Mouse (Mus musculus): ENCODE results near the gene Cog1.

Gene Cog1

DNA sequence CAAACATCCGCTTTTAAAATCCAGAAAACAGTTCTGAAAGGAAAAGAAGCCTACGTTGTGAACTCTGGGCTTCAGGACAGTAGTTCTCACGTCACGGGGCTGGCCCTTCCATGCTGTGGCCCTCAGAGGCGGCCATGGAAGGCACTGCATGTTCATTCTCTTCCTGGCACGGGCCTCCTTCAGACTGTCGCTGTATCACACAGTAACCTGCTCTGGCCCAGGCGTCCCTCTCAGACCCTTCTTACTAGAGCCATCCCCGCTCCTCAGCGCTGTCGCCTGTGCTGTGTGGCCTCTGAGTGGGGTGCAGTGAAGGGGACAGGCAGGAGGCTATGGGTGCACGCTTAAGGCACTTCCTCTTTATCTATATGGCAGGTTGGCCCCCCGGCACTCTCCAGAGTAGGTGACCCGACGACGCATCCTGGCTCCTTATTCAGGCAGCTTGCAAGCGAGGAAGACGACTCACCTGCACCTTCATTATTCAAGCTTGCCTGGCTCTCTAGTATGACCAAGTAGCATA, 12.9 kb downstream of the Cog1 start:
- intact Hi-C loops (cut with DNase I), result no loop called here

DNA sequence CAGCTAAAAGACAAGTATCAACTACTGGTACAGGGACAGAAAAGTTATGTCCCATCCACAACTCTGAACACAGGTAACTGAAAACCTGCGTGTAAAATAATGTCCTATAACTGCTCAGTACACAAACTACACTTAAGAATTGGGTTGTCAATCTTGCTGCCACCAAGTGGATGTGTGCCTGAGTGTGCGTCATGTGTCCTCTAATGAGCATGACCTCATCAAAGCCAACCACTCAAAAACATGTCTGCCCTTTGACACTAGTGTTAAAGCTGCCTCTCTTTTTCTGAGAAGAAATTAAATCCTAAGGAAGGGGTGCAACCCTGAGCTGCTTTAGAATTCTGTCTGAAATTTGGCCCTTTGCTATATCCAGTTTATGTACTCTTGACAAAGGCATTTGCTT, 15.3 kb downstream of the Cog1 start:
- intact Hi-C loops (cut with DNase I), result no loop called here

DNA sequence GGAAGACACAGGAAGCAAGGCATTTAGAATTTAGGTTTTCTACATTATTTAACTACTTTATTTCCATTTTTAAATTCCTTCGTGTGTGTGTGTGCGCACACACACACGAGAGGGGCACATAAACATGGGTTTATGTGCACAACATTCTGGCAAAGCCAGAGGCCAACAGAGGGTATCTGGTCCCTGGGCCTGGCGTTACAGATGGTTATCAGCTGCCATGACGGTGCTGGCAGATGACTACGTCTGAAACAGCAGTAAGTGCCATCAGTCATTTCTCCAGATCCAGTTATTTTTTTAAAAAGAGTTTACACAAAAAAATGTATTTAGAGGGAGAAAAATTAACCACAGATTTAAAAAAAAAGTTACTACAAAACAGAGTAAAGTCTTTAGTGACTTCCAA, 17.2 kb downstream of the Cog1 start:
- intact Hi-C loops (cut with DNase I), result no loop called here

DNA sequence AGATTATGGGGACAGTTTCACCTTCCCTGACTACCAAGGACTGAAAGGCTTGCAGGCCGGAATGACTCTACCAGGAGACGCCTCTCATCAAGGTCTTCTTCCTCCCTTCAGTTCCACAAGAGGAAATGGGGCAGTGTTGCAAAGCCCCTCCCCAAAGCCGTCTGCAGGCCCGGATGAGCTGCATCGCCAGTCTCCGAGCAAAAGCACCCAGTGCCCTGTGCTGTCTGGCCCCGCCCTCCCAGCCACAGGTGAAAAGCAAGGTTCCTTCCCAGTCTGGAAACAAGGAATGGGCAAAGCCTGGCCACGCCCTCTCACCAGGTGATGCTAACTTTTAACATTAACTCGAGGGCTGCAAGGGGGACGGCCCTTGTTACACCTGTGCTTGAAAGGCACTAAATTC, 17.7 kb downstream of the Cog1 start:
- intact Hi-C loops (cut with DNase I), result no loop called here

DNA sequence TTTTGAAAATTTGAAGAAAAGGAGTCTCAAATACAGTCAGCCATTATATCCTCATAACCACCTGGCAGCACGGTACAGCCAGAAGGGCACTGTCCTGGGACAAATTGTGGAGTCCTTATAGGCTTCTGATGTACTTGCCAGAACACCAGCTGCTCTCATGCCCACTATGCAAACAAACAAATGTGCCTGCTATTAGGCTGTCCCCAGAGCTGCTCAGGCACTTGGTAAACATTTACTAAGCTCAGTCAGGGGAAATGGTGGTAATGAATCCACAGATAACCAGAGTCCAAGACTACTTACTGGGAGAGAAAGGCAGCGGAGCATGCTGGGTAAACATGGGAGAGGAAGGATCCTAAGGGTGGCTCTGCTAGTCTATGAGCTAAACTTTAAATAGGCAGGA, 18.2 kb downstream of the Cog1 start:
- intact Hi-C loops (cut with DNase I), result no loop called here

DNA sequence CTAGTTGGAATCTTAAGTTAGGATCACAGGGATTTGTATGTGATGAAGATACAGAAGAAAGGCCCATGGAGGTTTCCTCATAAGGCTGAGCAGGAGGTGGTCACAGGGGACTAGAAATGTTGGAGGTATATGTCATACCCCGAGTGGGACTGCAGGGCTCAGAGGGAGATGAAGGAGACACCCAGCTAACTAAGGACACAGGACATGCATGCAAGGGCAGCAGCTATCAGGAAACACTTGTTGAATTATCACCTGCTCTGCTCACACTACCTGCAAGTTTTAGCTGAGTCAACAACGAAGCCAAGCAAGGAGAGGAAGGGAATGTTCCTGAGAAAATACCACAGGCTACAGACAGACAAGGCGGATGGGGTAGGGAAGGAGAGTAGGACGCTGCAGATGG, 18.7 kb downstream of the Cog1 start:
- intact Hi-C loops (cut with DNase I), result no loop called here

DNA sequence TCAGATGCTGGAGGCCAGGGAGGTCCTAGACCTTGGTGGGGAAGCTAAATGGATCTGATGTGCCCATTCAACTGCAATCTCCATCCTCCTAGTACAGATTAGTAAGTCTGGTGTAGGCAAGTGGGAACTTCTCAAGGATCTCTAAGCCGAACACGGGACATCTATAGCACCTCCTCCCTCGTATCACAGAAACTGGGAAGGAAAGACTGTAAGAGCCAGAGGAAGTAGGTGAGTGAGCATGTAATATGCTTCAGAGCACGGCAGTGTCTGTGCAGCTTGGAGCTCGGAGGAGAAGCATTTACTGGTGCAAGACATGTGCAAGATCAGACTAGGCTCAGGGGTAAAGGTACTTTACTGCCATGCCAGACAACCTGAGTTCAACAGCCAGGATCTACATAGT, 19.9 kb downstream of the Cog1 start:
- intact Hi-C loops (cut with DNase I), result no loop called here

DNA sequence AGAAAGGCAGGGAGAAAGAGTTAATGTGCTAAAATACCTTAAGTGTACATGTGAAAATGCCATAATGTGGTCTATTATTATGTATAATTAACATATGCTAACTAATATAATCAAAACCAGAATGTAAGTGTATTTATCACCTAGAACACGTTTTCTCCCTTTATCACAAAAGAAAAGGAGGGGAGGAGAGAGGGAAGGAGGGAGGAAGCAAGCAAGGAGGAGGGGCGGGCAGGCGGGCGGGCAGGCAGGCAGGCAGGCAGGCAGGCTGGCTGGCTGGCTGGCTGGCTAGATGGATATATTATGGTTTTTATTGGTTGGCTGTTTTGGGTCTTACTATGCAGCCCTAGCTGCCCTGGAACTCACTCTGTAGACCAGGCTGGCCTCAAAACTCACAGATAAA, 20.7 kb downstream of the Cog1 start:
- intact Hi-C loops (cut with DNase I), result no loop called here

DNA sequence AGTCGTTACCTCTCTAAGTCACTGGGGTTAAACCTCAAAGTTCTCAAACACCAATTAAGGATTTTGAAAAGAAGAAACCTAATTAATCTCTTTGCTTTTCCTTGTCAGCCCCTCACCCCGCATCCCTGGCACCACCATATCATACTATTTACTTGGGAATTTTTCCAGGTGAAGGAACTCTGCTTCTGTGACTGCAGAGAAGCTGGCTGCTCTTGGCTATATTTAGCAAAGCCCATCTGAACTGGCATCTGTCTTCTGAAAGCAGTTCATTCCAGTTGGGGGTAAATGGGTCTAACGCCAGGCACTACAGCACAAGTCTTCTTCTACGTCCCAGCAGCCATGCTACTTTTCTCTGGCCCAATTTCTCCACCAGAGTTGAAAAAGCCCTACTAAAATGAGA, 24.6 kb downstream of the Cog1 start:
- intact Hi-C loops (cut with DNase I), result no loop called here

DNA sequence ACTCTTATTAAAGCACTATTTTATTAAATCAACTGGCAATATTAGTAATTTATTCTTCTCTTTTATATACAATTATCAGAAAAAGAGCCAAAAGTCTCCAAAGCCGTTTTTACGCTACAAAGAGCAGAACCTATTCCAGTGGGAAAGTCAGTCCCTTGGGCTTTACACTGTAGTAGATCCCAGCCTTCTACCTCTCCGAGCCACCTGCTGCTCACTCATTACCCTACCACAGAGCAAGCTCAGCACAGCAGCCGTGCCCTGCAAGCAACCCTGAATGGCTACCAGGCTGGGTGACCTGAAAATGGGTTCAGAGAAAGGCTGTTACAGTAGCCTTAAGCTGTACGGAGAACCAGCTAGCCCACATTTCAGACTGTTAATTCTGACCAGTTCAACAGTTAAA, 25.6 kb downstream of the Cog1 start:
- intact Hi-C loops (cut with DNase I), result no loop called here

DNA sequence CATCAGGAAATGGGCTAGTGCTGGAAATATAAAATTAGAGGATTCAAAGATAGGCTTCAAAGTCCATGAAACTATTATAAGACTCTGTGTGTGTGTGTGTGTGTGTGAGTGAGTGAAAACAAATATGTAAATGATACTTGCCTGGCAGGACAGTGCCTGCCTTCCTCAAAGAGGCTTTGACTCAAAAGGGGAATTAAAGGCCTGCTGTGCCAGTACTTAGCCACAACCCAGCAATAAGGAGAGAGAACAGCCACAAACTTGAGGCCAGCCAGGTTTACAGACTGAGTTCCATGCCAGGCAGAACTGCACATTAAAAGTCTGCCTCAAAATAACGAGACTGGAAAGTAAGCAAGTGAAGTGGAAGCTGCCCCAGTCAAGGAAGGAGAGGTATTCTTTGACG, 27.9 kb downstream of the Cog1 start:
- intact Hi-C loops (cut with DNase I), result no loop called here

DNA sequence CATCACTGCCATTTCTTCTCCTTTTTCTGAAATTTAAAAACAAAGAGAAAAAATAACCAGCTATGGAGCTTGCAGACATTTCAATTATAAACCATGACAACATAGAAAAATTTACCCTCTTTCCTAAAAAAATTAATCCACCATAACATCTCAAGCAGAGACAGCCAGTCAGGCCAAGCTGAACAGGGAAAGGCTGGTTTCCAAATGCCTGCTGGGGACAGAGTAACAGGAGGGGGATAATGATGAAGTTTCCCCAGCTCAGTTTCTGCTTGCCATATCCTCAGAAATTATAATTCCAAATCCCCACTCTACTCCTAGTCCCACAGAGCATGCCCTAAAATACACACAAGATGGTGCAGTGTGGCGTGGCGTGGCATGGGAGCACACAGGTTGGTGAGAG, 28.4 kb downstream of the Cog1 start:
- intact Hi-C loops (cut with DNase I), result no loop called here

DNA sequence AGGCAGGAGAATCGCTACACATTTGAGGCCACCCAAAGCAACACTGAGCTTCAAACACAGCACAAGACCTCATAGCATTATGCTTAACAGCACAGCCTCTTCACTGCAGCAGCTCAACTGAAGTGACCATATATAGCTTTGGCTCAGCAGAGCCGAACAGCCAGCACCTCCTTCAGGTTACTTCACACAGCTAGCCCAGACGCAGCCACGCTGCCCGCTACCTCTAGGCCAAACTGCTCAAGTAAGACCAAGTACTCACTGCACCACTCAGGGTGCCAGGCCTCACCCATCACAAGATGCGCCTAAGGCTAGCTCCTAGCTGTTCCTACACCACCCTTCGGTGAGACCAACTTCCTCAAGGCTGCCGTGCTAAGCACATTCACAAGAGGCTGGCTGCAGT, 29.4 kb downstream of the Cog1 start:
- intact Hi-C loops (cut with DNase I), result no loop called here

DNA sequence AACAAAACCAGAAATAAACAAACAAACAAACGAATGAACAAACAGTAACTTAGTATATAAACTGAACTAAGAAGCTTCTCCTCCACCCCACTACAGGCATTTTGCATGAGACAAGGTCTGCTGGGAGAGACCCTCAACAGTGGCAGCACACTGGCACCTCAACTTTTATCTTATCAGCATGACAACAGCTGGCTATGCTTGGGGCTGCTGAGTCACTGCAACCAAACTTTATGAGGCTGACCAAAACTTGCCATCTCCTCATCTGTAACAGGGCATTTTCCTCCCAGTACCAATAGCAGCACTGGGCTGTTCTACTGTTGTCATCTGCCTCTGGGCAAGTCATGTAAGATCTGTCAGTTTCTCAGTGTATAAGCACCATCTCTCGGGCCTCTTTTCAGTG, 32.0 kb downstream of the Cog1 start:
- intact Hi-C loops (cut with DNase I), result loop anchor here (5.0 kb wide), 1 partner anchor 34 kb away; the partner anchor contains the start of gene Cog1

DNA sequence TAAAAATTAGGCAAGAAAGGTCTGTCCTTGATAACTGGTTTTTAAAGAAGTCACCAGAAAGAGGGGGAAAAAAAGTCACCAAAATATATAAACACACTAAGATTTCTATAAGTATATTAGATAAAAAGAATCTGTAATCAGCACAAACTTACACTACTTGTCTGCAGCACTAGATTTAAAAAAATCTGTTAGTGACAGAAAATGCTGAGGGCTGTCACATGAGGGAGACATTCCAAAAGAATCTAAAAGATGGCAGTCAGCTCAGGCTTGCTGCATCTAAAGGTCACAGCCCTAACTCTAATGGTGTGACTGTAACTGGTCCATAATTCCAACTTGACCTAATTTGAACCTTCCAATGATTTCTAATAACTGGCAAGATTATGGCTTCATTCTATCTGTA, 33.0 kb downstream of the Cog1 start:
- intact Hi-C loops (cut with DNase I), result loop anchor here (5.0 kb wide), 1 partner anchor 35 kb away; the partner anchor contains the start of gene Cog1

DNA sequence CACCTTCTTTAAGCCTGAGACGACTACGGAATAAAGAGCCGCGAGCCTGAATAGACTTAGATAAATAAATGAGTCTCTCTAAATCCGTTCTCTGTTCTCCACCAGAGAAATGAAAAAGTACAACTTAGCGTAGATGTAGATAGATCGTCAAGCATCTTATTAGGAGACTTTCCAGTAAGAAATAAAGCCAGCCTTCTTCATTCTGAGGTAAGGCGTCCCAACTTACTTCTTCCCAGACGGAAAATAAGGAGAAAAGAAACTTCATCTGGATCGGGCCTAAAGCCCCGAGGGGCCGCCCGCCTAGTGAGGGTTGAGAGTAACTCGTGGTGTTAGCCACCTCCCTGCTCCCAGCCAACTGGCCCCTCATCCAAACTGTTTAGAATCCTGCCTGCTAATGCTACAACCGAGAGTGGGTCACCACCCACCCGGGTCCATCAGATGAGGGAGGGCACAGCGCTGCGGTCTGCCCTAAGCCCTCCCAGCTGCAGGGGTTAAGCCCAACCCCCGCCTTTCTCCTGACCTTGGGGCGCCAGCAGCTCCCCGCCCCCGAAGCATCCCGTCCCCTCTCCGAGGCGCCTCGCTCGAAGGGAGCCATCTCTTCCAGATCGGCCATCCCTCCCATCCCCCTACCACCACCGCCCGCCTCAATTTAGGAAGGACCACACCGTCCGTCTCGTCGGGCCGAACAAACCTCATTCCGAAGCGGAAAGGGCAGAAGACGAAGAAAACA, 34.1 kb downstream of the Cog1 start:
- intact Hi-C loops (cut with DNase I), result loop anchor here (5.0 kb wide), 1 partner anchor 36 kb away; the partner anchor contains the start of gene Cog1

DNA sequence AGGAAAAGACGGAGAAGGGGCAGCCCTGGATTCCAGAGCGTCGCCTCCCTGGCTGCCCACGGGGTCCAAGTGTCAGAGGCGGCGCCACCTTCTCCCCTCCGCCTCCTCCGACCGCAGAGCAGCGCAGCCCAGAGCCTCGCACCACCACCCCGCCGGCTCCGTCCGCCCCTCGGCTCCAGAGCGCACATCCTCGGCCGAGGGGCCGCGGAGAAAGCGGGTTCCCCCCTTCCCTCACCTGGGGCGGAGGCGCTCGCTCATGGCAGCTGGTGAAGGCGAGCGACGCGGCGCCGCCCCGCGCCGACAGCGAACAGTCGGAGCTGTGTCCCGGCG, 34.6 kb downstream of the Cog1 start:
- intact Hi-C loops (cut with DNase I), result loop anchor here (5.0 kb wide), 1 partner anchor 36 kb away; the partner anchor contains the start of gene Cog1

DNA sequence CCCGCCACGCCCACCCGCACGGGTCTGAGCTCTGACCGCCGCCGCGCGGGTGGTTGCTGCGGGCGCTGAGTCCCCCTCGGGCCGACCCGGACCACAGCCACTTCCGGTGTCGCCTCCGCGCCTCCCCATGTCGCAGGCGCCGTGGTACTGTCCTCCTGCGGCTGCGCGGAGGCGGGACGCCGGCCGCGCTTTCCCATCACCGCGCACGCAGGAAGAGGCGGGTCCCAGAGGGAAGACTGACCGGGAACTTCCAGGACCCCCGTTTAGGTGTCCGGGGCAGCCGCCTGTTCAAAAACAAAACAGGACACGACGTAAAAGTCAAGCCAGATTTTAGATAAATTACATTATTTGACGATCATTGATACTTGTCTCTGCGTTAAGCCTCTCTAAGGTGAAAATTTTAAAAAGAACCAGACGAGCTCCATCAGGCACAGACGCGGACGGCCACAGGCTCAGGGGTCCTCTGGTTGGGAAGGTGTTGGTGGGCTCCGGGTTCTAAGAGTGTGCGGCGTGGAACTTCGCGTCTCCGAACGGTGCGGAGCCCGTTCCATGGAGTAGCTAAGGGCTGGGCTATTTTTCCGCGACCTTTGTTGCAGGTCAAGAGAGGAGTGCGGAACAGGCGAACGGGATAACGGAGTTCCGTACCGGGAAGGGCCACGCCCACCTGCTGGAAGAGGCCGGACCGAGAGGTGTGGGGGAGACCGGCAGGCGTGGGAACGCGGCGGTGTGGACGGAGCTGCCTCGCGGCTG, 35.2 kb downstream of the Cog1 start, which contains the start of the genes Fam104a and D11Wsu47e:
TSS of gene Fam104a (minus strand) at position 199 of the 750 bp plus-strand sequence.
TSS of gene D11Wsu47e (plus strand) at position 456 of the 750 bp plus-strand sequence.
- intact Hi-C loops (cut with DNase I), result loop anchor here (5.0 kb wide), 1 partner anchor 37 kb away; the partner anchor contains the start of gene Cog1

DNA sequence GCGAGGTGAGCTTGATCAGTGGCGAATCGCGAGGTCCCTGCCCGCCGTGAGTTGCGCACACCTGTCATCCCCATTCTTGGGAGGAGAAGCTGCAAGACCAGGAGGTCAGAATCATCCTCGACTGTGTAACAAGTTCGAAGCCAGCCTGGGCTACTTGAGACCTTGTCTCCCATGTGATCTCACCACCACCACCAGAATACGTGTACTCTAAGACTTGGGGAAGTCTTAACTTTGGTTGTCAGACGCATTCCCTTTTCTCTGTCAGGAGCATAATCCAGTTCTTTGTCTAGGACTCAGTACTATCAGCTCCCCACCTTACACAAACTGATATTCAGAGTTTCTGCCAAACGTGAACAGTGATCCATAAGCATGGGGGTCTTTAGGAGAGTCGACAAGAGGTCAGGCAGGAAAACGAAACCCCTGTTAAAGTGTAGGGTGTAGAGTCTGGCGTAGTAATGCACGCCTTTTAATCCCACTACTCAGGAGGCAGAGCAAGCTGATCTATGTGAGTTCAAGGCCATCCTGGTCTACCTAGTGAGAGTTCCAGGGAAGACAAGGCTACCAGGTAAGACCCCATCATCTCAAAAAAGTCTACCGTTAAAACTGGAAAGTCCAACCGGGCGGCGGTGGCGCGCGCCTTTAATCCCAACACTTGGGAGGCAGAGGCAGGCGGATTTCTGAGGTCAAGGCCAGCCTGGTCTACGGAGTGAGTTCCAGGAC, 35.9 kb downstream of the Cog1 start:
- intact Hi-C loops (cut with DNase I), result loop anchor here (5.0 kb wide), 1 partner anchor 38 kb away; the partner anchor contains the start of gene Cog1

DNA sequence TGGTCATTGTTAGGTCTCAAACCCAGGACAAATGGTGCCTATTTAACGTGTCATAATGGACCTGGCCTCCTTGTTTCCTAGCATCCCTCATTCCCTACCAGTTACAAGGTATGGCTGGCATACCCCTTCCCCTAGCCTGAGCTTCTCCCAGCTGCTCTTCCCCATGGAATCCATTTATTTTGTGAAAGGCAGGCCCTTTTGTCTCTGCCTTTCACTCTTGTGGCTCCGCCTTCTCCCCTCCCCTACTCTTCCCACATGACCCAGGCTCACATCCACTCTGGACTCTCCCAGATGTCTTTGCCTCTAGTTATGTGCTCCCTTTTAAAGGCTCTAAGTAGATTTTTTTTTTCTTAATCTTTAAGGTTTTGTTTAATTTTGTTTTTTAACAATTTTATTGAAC, 38.1 kb downstream of the Cog1 start:
- intact Hi-C loops (cut with DNase I), result no loop called here

DNA sequence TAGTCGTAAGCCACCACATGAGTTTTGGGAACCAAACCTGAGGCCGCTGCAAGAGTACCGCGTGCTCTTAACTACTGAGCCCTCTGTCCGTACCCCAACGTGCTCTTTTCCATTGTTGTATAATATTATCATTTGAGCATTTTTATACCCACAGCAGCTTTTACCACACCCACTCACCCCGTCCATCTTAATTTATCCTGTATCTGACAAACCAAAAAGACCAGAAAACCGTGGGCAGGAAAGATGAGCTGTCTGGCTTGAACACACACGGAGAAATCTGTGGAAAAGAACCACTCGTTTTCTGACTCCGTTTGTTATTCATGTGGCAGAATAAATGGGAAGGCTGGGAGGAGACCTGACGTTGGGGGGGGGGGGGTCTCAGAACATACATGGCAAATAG, 41.5 kb downstream of the Cog1 start:
- intact Hi-C loops (cut with DNase I), result no loop called here

DNA sequence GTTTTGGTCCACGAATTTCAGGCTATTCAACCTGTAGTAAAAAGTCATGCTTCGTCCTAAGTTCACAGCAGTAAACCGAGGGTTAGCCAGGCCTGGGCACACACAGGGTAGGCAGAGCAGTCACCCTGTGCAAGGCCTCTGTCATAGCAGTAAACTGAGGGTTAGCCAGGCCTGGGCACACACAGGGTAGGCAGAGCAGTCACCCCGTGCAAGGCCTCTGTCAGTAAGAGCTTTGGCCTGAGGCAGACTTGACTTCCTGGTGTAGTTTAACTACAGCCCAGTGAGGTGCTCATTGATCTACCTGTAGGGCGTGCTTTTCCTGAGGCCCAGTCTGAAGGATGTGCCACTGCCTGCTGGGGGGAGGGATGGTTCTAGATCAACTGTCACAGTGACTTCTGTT, 42.3 kb downstream of the Cog1 start:
- intact Hi-C loops (cut with DNase I), result no loop called here

Data from adrenal gland (tissue).